In the genomic region with DNA sequence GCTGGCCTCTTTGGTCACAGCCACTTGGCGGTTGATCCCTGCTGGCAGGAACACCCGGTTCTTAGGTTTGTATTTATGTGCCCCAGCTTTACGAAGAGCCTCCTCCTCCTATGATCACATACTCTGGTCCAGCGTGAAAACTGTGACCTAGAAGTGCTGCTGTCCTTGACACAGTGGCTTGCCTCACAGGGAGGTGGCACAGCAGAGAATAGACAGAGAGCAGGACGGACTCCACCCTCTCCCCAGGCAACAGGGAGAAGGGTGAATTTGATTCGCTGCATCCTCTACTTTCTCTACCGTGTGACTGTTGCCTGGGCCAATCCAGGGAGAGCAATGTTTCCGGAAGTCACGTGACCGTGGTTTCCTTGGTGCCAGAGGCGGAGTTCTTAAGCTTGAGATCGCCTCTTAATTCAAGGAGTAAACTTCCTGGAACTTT, we compare ENCODE assay signal across 9 mouse cellular contexts. TPM values are rescaled to one million over a fixed set of nuclear protein-coding genes. Genes with fewer than 3 reads are reported as not detected.
DNase-seq lines count a peak whose midpoint lies in the region; ATAC-seq lines count a peak whose summit lies in the region.
"Had no signal": no experiment of that assay in that cellular context is flagged by ENCODE, and none has a peak within 500 bp of the region (broad histone marks: within the 10 kb centered on the region; RNA-seq: fewer than 3 reads in every experiment).

No protein-coding gene starts in this region.

- DNase-seq in gastrocnemius, postnatal 14 days: peak; percentile 48
- no peak for DNase-seq in gastrocnemius, adult 8-10 months (ENCODE audit: low spot score in 2 of 2)
- DNase-seq in adrenal gland, adult 2 months: peak; percentile 90
- peak; percentile 63 for DNase-seq in midbrain, embryonic 14.5 days
- DNase-seq in testis, postnatal 14 days (ENCODE audit: low spot score): peak; percentile 93

- WGBS in forebrain, embryonic 12.5 days: 24% methylated on average over 12 of the region's 12 CpGs
- 21% methylated on average over 12 of the region's 12 CpGs for WGBS in hindbrain, embryonic 16.5 days
- 21% methylated on average over 12 of the region's 12 CpGs for WGBS in limb, embryonic 13.5 days
- WGBS in midbrain, embryonic 14.5 days: 24% methylated on average over 12 of the region's 12 CpGs

- intact Hi-C loops in gastrocnemius, postnatal 14 days (cut with DNase I; ENCODE audit: low total_unique reads): no loop called here

- no peak overlapping the region for H3K27ac ChIP-seq in forebrain, embryonic 12.5 days
- no peak overlapping the region for H3K27ac ChIP-seq in hindbrain, embryonic 16.5 days (ENCODE audit: low read depth, low read length)
- H3K27ac ChIP-seq in limb, embryonic 13.5 days: no peak overlapping the region
- no peak overlapping the region for H3K27ac ChIP-seq in midbrain, embryonic 14.5 days (replicated peaks; ENCODE audit: low read depth, low read length)

- H3K4me3 ChIP-seq in forebrain, embryonic 12.5 days (replicated peaks): 0 out of 2 replicates have a peak overlapping the region, but pooled peaks have one; percentile 10
- no peak overlapping the region for H3K4me3 ChIP-seq in hindbrain, embryonic 16.5 days (ENCODE audit: low read length)
- H3K4me3 ChIP-seq in limb, embryonic 13.5 days: no peak overlapping the region
- H3K4me3 ChIP-seq in midbrain, embryonic 14.5 days (replicated peaks; ENCODE audit: low read depth, low read length): no peak overlapping the region

- peaks cover 11% of the 10 kb centered on the region for H3K4me1 ChIP-seq in forebrain, embryonic 12.5 days
- no peaks in the 10 kb centered on the region for H3K4me1 ChIP-seq in hindbrain, embryonic 16.5 days (ENCODE audit: control insufficient read depth, insufficient read depth, low read depth, low read length)
- H3K4me1 ChIP-seq in limb, embryonic 13.5 days: peaks cover 11% of the 10 kb centered on the region; the same call in 1 of the 2 replicates
- no peaks in the 10 kb centered on the region for H3K4me1 ChIP-seq in midbrain, embryonic 14.5 days (ENCODE audit: control insufficient read depth, insufficient read depth, low read length)

- H3K36me3 ChIP-seq in forebrain, embryonic 12.5 days (replicated peaks): no peaks in the 10 kb centered on the region
- no peaks in the 10 kb centered on the region for H3K36me3 ChIP-seq in hindbrain, embryonic 16.5 days (ENCODE audit: control insufficient read depth, insufficient read depth, low read length)
- H3K36me3 ChIP-seq in limb, embryonic 13.5 days: no peaks in the 10 kb centered on the region
- no peaks in the 10 kb centered on the region for H3K36me3 ChIP-seq in midbrain, embryonic 14.5 days (ENCODE audit: control insufficient read depth, insufficient read depth, low read length)

- ATAC-seq in forebrain, embryonic 12.5 days (ENCODE audit: low FRiP score): peak; percentile 68; the same call in 1 of the 2 replicates
- ATAC-seq in hindbrain, embryonic 16.5 days: peak; percentile 91
- peak; percentile 48; the same call in 1 of the 2 replicates for ATAC-seq in limb, embryonic 13.5 days (ENCODE audit: low FRiP score, low read depth)
- no peak for ATAC-seq in midbrain, embryonic 14.5 days (ENCODE audit: low FRiP score, low TSS enrichment)
- ATAC-seq: Patski had no signal

- H3K9ac ChIP-seq in forebrain, embryonic 12.5 days: no peak overlapping the region
- no peak overlapping the region for H3K9ac ChIP-seq in hindbrain, embryonic 16.5 days (ENCODE audit: low read depth, low read length)
- H3K9ac ChIP-seq in limb, embryonic 13.5 days: no peak overlapping the region
- no peak overlapping the region for H3K9ac ChIP-seq in midbrain, embryonic 14.5 days (replicated peaks; ENCODE audit: low read length)

- H3K4me2 ChIP-seq in forebrain, embryonic 12.5 days: peak overlapping the region; percentile 33
- peak overlapping the region; percentile 35 for H3K4me2 ChIP-seq in hindbrain, embryonic 16.5 days (ENCODE audit: low read length)
- H3K4me2 ChIP-seq in limb, embryonic 13.5 days (replicated peaks): peak overlapping the region; percentile 27; the same call in 1 of the 2 replicates
- peak overlapping the region; percentile 23 for H3K4me2 ChIP-seq in midbrain, embryonic 14.5 days (ENCODE audit: low read length)

- peaks cover 7% of the 10 kb centered on the region for H3K27me3 ChIP-seq in forebrain, embryonic 12.5 days
- no peaks in the 10 kb centered on the region for H3K27me3 ChIP-seq in hindbrain, embryonic 16.5 days (replicated peaks; ENCODE audit: control insufficient read depth, insufficient read depth, low read length)
- H3K27me3 ChIP-seq in limb, embryonic 13.5 days: peaks cover 2% of the 10 kb centered on the region
- H3K27me3 ChIP-seq in midbrain, embryonic 14.5 days (ENCODE audit: control insufficient read depth, insufficient read depth, low read length): no peaks in the 10 kb centered on the region
- H3K27me3 ChIP-seq: Patski had no signal

- H3K9me3 ChIP-seq in forebrain, embryonic 12.5 days: no peaks in the 10 kb centered on the region
- no peaks in the 10 kb centered on the region for H3K9me3 ChIP-seq in hindbrain, embryonic 16.5 days (ENCODE audit: control insufficient read depth, low read length)
- H3K9me3 ChIP-seq in limb, embryonic 13.5 days: no peaks in the 10 kb centered on the region
- H3K9me3 ChIP-seq in midbrain, embryonic 14.5 days (ENCODE audit: control insufficient read depth, low read length): no peaks in the 10 kb centered on the region

RNA-seq across cellular contexts. Expression of gene Prr15l, which starts 7.0 kb away (rescaled TPM):
- total RNA-seq in gastrocnemius, postnatal 14 days (2021): not detected
- total RNA-seq in gastrocnemius, adult 8-10 months (2022): not detected
- under 1 TPM; 0.52 to 0.66 TPM for total RNA-seq in adrenal gland, adult 2 months (2021)
- polyA plus RNA-seq in adrenal gland, adult 2 months (2012; rRNA removed): not detected in 2 replicates
- 0.58 and 0.60 TPM in 2 replicates for polyA plus RNA-seq in forebrain, embryonic 12.5 days (2016; fragmentation: Nextera tagmentation; extraction: Ambion mirVana)
- polyA plus RNA-seq in hindbrain, embryonic 16.5 days (2015; fragmentation: Nextera tagmentation; extraction: Ambion mirVana): 0.35 and 0.60 TPM in 2 replicates
- polyA plus RNA-seq in limb, embryonic 13.5 days (2015; fragmentation: Nextera tagmentation; extraction: Ambion mirVana): 0.60 and 0.97 TPM in 2 replicates
- polyA plus RNA-seq in midbrain, embryonic 14.5 days (2014; fragmentation: Nextera tagmentation; extraction: Ambion mirVana): 0.16 and 0.24 TPM in 2 replicates

RNA-seq across cellular contexts. Expression of gene Pnpo, which starts 8.8 kb away (rescaled TPM):
- 1 to 10 TPM; 8.5 to 9.5 TPM for total RNA-seq in gastrocnemius, postnatal 14 days (2021)
- 1 to 10 TPM; 7.4 to 9.3 (median 8.0) TPM for total RNA-seq in gastrocnemius, adult 8-10 months (2022)
- 10 to 100 TPM; 29.3 to 37.4 TPM for total RNA-seq in adrenal gland, adult 2 months (2021)
- 43.0 and 52.9 TPM in 2 replicates for polyA plus RNA-seq in adrenal gland, adult 2 months (2012; rRNA removed)
- polyA plus RNA-seq in forebrain, embryonic 12.5 days (2016; fragmentation: Nextera tagmentation; extraction: Ambion mirVana): 17.2 and 17.4 TPM in 2 replicates
- 36.2 and 37.3 TPM in 2 replicates for polyA plus RNA-seq in hindbrain, embryonic 16.5 days (2015; fragmentation: Nextera tagmentation; extraction: Ambion mirVana)
- polyA plus RNA-seq in limb, embryonic 13.5 days (2015; fragmentation: Nextera tagmentation; extraction: Ambion mirVana): 21.2 and 25.0 TPM in 2 replicates
- 18.9 and 20.9 TPM in 2 replicates for polyA plus RNA-seq in midbrain, embryonic 14.5 days (2014; fragmentation: Nextera tagmentation; extraction: Ambion mirVana)

RNA-seq across cellular contexts. Expression of gene Cdk5rap3, which starts 18.6 kb away (rescaled TPM):
- total RNA-seq in gastrocnemius, postnatal 14 days (2021): 10 to 100 TPM; 26.5 to 30.0 TPM
- 10 to 100 TPM; 23.0 to 30.7 (median 27.9) TPM for total RNA-seq in gastrocnemius, adult 8-10 months (2022)
- total RNA-seq in adrenal gland, adult 2 months (2021): 10 to 100 TPM; 39.8 to 52.9 TPM
- 32.8 and 35.4 TPM in 2 replicates for polyA plus RNA-seq in adrenal gland, adult 2 months (2012; rRNA removed)
- 102 and 106 TPM in 2 replicates for polyA plus RNA-seq in forebrain, embryonic 12.5 days (2016; fragmentation: Nextera tagmentation; extraction: Ambion mirVana)
- polyA plus RNA-seq in hindbrain, embryonic 16.5 days (2015; fragmentation: Nextera tagmentation; extraction: Ambion mirVana): 81.2 and 84.8 TPM in 2 replicates
- 87.0 and 92.3 TPM in 2 replicates for polyA plus RNA-seq in limb, embryonic 13.5 days (2015; fragmentation: Nextera tagmentation; extraction: Ambion mirVana)
- polyA plus RNA-seq in midbrain, embryonic 14.5 days (2014; fragmentation: Nextera tagmentation; extraction: Ambion mirVana): 85.2 and 90.2 TPM in 2 replicates

RNA-seq across cellular contexts. Expression of gene Sp2, which starts 47.8 kb away (rescaled TPM):
- total RNA-seq in gastrocnemius, postnatal 14 days (2021): 10 to 100 TPM; 13.1 to 13.6 TPM
- 10 to 100 TPM in 2 of 4 experiments, 1 to 10 TPM in 2; 8.6 to 12.5 (median 10.4) TPM for total RNA-seq in gastrocnemius, adult 8-10 months (2022)
- 10 to 100 TPM; 15.4 to 18.6 TPM for total RNA-seq in adrenal gland, adult 2 months (2021)
- 15.2 and 19.3 TPM in 2 replicates for polyA plus RNA-seq in adrenal gland, adult 2 months (2012; rRNA removed)
- 23.1 and 27.2 TPM in 2 replicates for polyA plus RNA-seq in forebrain, embryonic 12.5 days (2016; fragmentation: Nextera tagmentation; extraction: Ambion mirVana)
- polyA plus RNA-seq in hindbrain, embryonic 16.5 days (2015; fragmentation: Nextera tagmentation; extraction: Ambion mirVana): 13.5 and 19.0 TPM in 2 replicates
- 16.9 and 18.7 TPM in 2 replicates for polyA plus RNA-seq in limb, embryonic 13.5 days (2015; fragmentation: Nextera tagmentation; extraction: Ambion mirVana)
- polyA plus RNA-seq in midbrain, embryonic 14.5 days (2014; fragmentation: Nextera tagmentation; extraction: Ambion mirVana): 12.3 and 17.2 TPM in 2 replicates

Comparison
In these comparisons a context has a peak if more than half of its experiments do, and no peak if none do; other contexts are left out.
1. DNase-seq: peak in gastrocnemius, postnatal 14 days (single experiment), adrenal gland, adult 2 months (single experiment), midbrain, embryonic 14.5 days (single experiment) and testis, postnatal 14 days (single experiment); none in gastrocnemius, adult 8-10 months (0 of 2).
2. Peak in every context shown above with its lines, with median percentiles within 50 percentile points of each other: H3K4me2 ChIP-seq.